Mouse (Mus musculus) bone marrow macrophage, adult 2 months (primary cell): ENCODE results near the gene Hist1h3a.

Experiments used
- CTCF ChIP-seq: IDR thresholded peaks from 2 replicates; pipeline ENCODE4 v1.5.1; 2012; ENCODE audit warnings: low read depth, mild to moderate bottlenecking, low read length, moderate library complexity
- POLR2A ChIP-seq: IDR thresholded peaks from 2 replicates; pipeline ENCODE4 v1.6.1; 2012; ENCODE audit warnings: mild to moderate bottlenecking, low read depth, low read length, borderline replicate concordance

DNA sequence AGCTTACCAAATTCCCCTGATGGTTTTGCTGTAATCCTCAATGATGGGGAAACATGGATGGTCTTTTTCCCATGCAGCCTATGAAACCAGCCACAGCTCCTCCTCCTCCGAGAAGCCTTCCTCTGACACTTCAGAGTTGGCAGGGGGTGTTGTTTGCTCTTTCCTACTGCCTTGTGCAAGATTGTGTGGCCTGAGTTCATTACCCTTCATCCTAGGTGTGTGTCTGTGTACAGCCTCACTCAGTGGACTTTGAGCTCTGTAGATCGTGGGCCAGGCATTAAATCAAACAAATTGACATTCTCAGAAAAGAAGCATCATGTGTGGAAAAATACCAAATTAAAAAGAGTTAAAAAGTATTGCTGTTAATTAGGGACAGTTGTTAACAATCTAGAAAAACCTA is 42.3 kb upstream of the Hist1h3a start:
- TF ChIP-seq CTCF (no peak), POLR2A (no peak)
